Mouse (Mus musculus) CH12.LX (cell line): Measurements from ENCODE around the gene Ufsp1. TPM values are rescaled to one million over a fixed set of nuclear protein-coding genes. Genes with fewer than 3 reads are reported as not detected.
"Not testable (repeated sequence)": the region's sequence is repeated elsewhere in the genome, so short reads cannot be mapped to it uniquely, and the experiment has no call there.

Experiments
- DNase-seq: peaks from one replicate; pipeline ENCODE4 v3.0.0-alpha.2; 2013; ENCODE audit errors: extremely low read depth
- H3K27ac ChIP-seq: 2 replicates; pipeline ENCODE4 v1.5.1; 2012; ENCODE audit warnings: low read depth, mild to moderate bottlenecking, control low read depth, moderate library complexity; ENCODE audit not compliant: insufficient read depth
- H3K27me3 ChIP-seq: replicated peaks from 2 replicates; pipeline ENCODE3; 2012; ENCODE audit warnings: inconsistent platforms
- H3K36me3 ChIP-seq, 2 experiments: replicated peaks in 1 of 2; 2 replicates each; pipeline versions ENCODE3 to v1.6.1; 2012; ENCODE audit warnings: inconsistent platforms in 1 of 2, low read length in 1 of 2, mild to moderate bottlenecking in 1 of 2, mixed read lengths in 1 of 2, moderate library complexity in 1 of 2; ENCODE audit not compliant: control insufficient read depth in 1 of 2, insufficient read depth in 1 of 2
- H3K4me1 ChIP-seq, 2 experiments: 2 replicates each; pipeline ENCODE4 v1.6.1; 2012; ENCODE audit warnings: inconsistent platforms in 1 of 2, moderate library complexity in 1 of 2; ENCODE audit not compliant: insufficient read depth in 2 of 2, control insufficient read depth in 1 of 2
- H3K4me2 ChIP-seq: 2 replicates; pipeline ENCODE4 v1.6.1; 2012; ENCODE audit warnings: low read depth, mild to moderate bottlenecking, control low read depth; ENCODE audit not compliant: poor library complexity, insufficient read depth, severe bottlenecking
- H3K4me3 ChIP-seq, 3 experiments: fragments of 150-350 bp in 1 of 3; sonication (generic) in 1 of 3; replicated peaks in 1 of 3; 2 replicates each; pipeline versions ENCODE3 to v1.5.1; 2011 to 2012; ENCODE audit warnings: low read depth in 2 of 3, low read length in 2 of 3, mild to moderate bottlenecking in 2 of 3, moderate library complexity in 2 of 3, control low read depth in 1 of 3, improper control_type of control experiment in 1 of 3, inconsistent platforms in 1 of 3, mixed read lengths in 1 of 3; ENCODE audit not compliant: poor library complexity in 1 of 3
- H3K79me2 ChIP-seq: replicated peaks from 2 replicates; pipeline ENCODE4 v1.6.1; 2012; ENCODE audit warnings: mild to moderate bottlenecking, moderate library complexity; ENCODE audit not compliant: control insufficient read depth, poor library complexity, insufficient read depth, severe bottlenecking; ENCODE audit errors: extremely low read depth
- H3K9ac ChIP-seq: 2 replicates; pipeline ENCODE4 v1.6.1; 2012; ENCODE audit warnings: low read depth, mild to moderate bottlenecking, control low read depth, moderate library complexity; ENCODE audit not compliant: insufficient read depth
- H3K9me3 ChIP-seq: replicated peaks from 2 replicates; pipeline ENCODE3; 2012; ENCODE audit warnings: low read length, inconsistent platforms, mixed read lengths
- CHD1 ChIP-seq: IDR thresholded peaks from 2 replicates; pipeline ENCODE4 v1.6.1; 2012; ENCODE audit warnings: low read depth, low read length, improper control_type of control experiment, inconsistent platforms
- CTCF ChIP-seq, 2 experiments: IDR thresholded peaks in 1 of 2; conservative IDR thresholded peaks in 1 of 2; 2 replicates each; pipeline ENCODE4 v1.5.1; 2011 to 2012; ENCODE audit warnings: low read depth in 2 of 2, low read length in 2 of 2, improper control_type of control experiment in 1 of 2, inconsistent platforms in 1 of 2, mild to moderate bottlenecking in 1 of 2, moderate library complexity in 1 of 2
- HCFC1 ChIP-seq: IDR thresholded peaks from 2 replicates; pipeline ENCODE4 v1.6.1; 2012; ENCODE audit warnings: low read depth, mild to moderate bottlenecking, inconsistent platforms, low read length, improper control_type of control experiment
- JUN ChIP-seq: IDR thresholded peaks from 2 replicates; pipeline ENCODE4 v1.6.1; 2011; ENCODE audit warnings: low read depth, mild to moderate bottlenecking, low read length, improper control_type of control experiment, moderate library complexity; ENCODE audit not compliant: insufficient read depth
- NELFE ChIP-seq: IDR thresholded peaks from 2 replicates; pipeline ENCODE4 v1.6.1; 2011; ENCODE audit warnings: low read depth, low read length, improper control_type of control experiment
- RAD21 ChIP-seq: IDR thresholded peaks from 2 replicates; pipeline ENCODE4 v1.6.1; 2011; ENCODE audit warnings: low read depth, mild to moderate bottlenecking, low read length, improper control_type of control experiment, moderate library complexity
- SMC3 ChIP-seq: IDR thresholded peaks from 2 replicates; pipeline ENCODE4 v1.6.1; 2011; ENCODE audit warnings: low read depth, low read length, improper control_type of control experiment
- TCF12 ChIP-seq: IDR thresholded peaks from 2 replicates; pipeline ENCODE4 v1.6.1; 2014; ENCODE audit warnings: low read depth, mild to moderate bottlenecking, inconsistent platforms, low read length, improper control_type of control experiment
- UBTF ChIP-seq: IDR thresholded peaks from 2 replicates; pipeline ENCODE4 v1.6.1; 2012; ENCODE audit warnings: low read depth, mild to moderate bottlenecking, inconsistent platforms, low read length, improper control_type of control experiment, moderate library complexity
- USF1 ChIP-seq: IDR thresholded peaks from 2 replicates; pipeline ENCODE4 v1.6.1; 2014; ENCODE audit warnings: low read depth, mild to moderate bottlenecking, inconsistent platforms, low read length, improper control_type of control experiment
- dilution Hi-C: fragments of 300-500 bp; cut with MboI; formaldehyde crosslinking; loops from 2 replicates; pipeline ENCODE4 v1.14.3; 2020; ENCODE audit warnings: low sequenced_read_pairs; ENCODE audit not compliant: extremely low pct_unique_long_range_greater_than_20kb, extremely low pct_ligation_motif_present
- in situ Hi-C: fragments of 300-500 bp; cut with MboI; formaldehyde crosslinking; loops from 3 replicates; pipeline ENCODE4 v1.14.3; 2019; ENCODE audit warnings: low sequenced_read_pairs, low pct_ligation_motif_present, low pct_unique_long_range_greater_than_20kb, mixed read lengths
- polyA plus RNA-seq: library from polyadenylated mRNA; unstranded; fragments of >175 nt; gene quantifications from 2 replicates; pipeline ENCODE4 v1.2.1, GENCODE M21; 2012; ENCODE audit warnings: low read depth; ENCODE audit not compliant: insufficient read length
- total RNA-seq, 2 experiments: library from RNA; depleted of rRNA; stranded (reverse); fragments of 300-350 nt in 1 of 2; fragments of >200 nt in 1 of 2; gene quantifications; 2 replicates each; pipeline ENCODE4 v1.2.3; 2012 to 2014

The Ufsp1 gene
- total and polyA plus RNA-seq, 3 experiments: 0.91 to 5.2 (median 2.9) TPM

GRCm38 (mm10) chr5:137268131-137268910 lies 26.1 kb upstream of the Ufsp1 start:
- DNase-seq: no peak
- no peak overlapping the region for H3K27ac ChIP-seq
- dilution Hi-C loops (no loop called here), in situ Hi-C loops (no loop called here)
- H3K9ac ChIP-seq: no peak overlapping the region
- peaks cover 12% of the 10 kb centered on the region for H3K9me3 ChIP-seq
- no peak overlapping the region for H3K4me2 ChIP-seq
- TF ChIP-seq HCFC1 (no peak), UBTF (no peak), JUN (no peak), TCF12 (no peak)
- H3K4me1 ChIP-seq: no peaks in the 10 kb centered on the region
- H3K79me2 ChIP-seq: no peaks in the 10 kb centered on the region
- peaks cover 4% of the 10 kb centered on the region for H3K27me3 ChIP-seq
- H3K4me3 ChIP-seq: no peak overlapping the region
- no peaks in the 10 kb centered on the region for H3K36me3 ChIP-seq

- in situ Hi-C loops: no loop called here
- dilution Hi-C loops: no loop called here
- Histone ChIP-seq H3K27ac (no peak overlapping the region), H3K4me2 (no peak overlapping the region), H3K4me3 (no peak overlapping the region), H3K27me3 (peaks cover 64% of the 10 kb centered on the region), H3K9me3 (peaks cover 11% of the 10 kb centered on the region), H3K9ac (no peak overlapping the region), H3K79me2 (no peaks in the 10 kb centered on the region), H3K36me3 (no peaks in the 10 kb centered on the region), H3K4me1 (no peaks in the 10 kb centered on the region)
- no peak for DNase-seq
- TF ChIP-seq RAD21 (peak; percentile 13), CTCF (conservative IDR thresholded peaks at IDR 0.05 in 1 of 2, IDR thresholded peaks at IDR 0.05 in 1 of 2; ENCODE audit: low read depth in 2 of 2, low read length in 2 of 2) (peak in 1 of 2 experiments; percentile 55; a peak in 2 of 4 replicates), SMC3 (peak; percentile 57), CHD1 (no peak), USF1 (no peak), NELFE (no peak)
Measured at GRCm38 (mm10) chr5:137277360-137278342, 16.8 kb upstream of the Ufsp1 start.

GRCm38 (mm10) chr5:137284411-137284810 lies 10.0 kb upstream of the Ufsp1 start:
- H3K36me3 ChIP-seq, in situ Hi-C loops, H3K79me2 ChIP-seq, H3K27ac ChIP-seq, DNase-seq, dilution Hi-C loops, H3K4me3 ChIP-seq, H3K9ac ChIP-seq, H3K4me2 ChIP-seq: not testable (repeated sequence)
- Histone ChIP-seq H3K4me1 (peaks cover 6 to 25% of the 10 kb centered on the region in 2 experiments; a peak in 3 of 4 replicates), H3K9me3 (peaks cover 16% of the 10 kb centered on the region), H3K27me3 (peaks cover 48% of the 10 kb centered on the region)
